Mouse (Mus musculus) embryonic facial prominence, embryonic 14.5 days (tissue): Measurements from ENCODE around the gene Gsk3b. TPM values are rescaled to one million over a fixed set of nuclear protein-coding genes. Genes with fewer than 3 reads are reported as not detected.

Experiments used
- ATAC-seq: fragments of 200-750 bp; cut with Nextera tagmentation; 2 replicates; pipeline ENCODE4 v1.8.0; 2017; ENCODE audit warnings: low read depth, moderate number of reproducible peaks, moderate TSS enrichment
- DNase-seq: peaks from one replicate; pipeline ENCODE4 v3.0.0-alpha.2; 2015; ENCODE audit warnings: low spot score
- H3K27ac ChIP-seq: fragments of 300-500 bp; sonication (generic); replicated peaks from 2 replicates; pipeline ENCODE4 v1.5.1; 2014; ENCODE audit warnings: low read depth, mild to moderate bottlenecking, low read length, moderate library complexity
- H3K27me3 ChIP-seq: fragments of 300-500 bp; sonication (generic); replicated peaks from 2 replicates; pipeline ENCODE4 v1.6.1; 2014; ENCODE audit warnings: low read length; ENCODE audit not compliant: control insufficient read depth, insufficient read depth
- H3K36me3 ChIP-seq: fragments of 300-500 bp; sonication (generic); 2 replicates; pipeline ENCODE4 v1.6.1; 2014; ENCODE audit warnings: low read length, mixed read lengths; ENCODE audit not compliant: control insufficient read depth, insufficient read depth
- H3K4me1 ChIP-seq: fragments of 300-500 bp; sonication (generic); 2 replicates; pipeline ENCODE4 v1.6.1; 2014; ENCODE audit warnings: antibody characterized with exemption, low read length; ENCODE audit not compliant: control insufficient read depth, insufficient read depth
- H3K4me2 ChIP-seq: fragments of 300-500 bp; sonication (generic); 2 replicates; pipeline ENCODE4 v1.6.1; 2014; ENCODE audit warnings: low read depth, mild to moderate bottlenecking, low read length, moderate library complexity, mixed read lengths
- H3K4me3 ChIP-seq: fragments of 300-500 bp; sonication (generic); 2 replicates; pipeline ENCODE4 v1.5.1; 2014; ENCODE audit warnings: low read depth, mild to moderate bottlenecking, low read length
- H3K9ac ChIP-seq: fragments of 300-500 bp; sonication (generic); 2 replicates; pipeline ENCODE4 v1.6.1; 2014; ENCODE audit warnings: low read depth, mild to moderate bottlenecking, low read length, moderate library complexity, mixed read lengths
- H3K9me3 ChIP-seq: fragments of 300-500 bp; sonication (generic); 2 replicates; pipeline ENCODE4 v1.6.1; 2016; ENCODE audit warnings: low read length; ENCODE audit not compliant: control insufficient read depth
- WGBS: fragments of 180-500 bp; shearing (Covaris S2); extraction: QIAGEN DNeasy Blood & Tissue Kit; methylation state at CpG from one replicate; pipeline ENCODE4 v1.1.7; 2014; 5-methylcytosine and 5-hydroxymethylcytosine counted together
- polyA plus RNA-seq: library from polyadenylated mRNA; unstranded; fragments of >200 nt; fragmentation: Nextera tagmentation; extraction: Ambion mirVana; gene quantifications from 2 replicates; pipeline ENCODE4 v1.2.1, GENCODE M21; 2014

Gene Gsk3b
- polyA plus RNA-seq, 1 experiment from 2014 or later, result 54.2 TPM

DNA sequence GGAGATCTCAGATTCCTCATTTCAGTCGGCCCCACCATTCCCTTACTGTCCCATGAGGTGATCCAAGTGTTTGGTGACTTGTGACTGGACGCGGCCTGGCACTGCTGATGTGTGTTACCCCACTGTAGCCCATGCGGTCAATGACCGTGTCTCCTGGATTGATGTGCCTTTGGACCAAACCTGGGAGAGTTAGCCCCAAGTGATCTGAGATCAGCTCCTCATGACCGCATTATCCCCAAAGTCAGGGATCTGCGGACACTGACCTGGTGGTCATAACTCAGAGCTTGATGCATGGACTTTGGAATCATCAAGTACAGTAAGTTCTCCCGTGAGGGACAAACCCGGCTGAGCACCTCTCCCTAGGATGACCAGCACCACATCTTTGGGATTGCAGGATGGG lies 167.1 kb downstream of the Gsk3b start:
- Histone ChIP-seq H3K9me3 (no peaks in the 10 kb centered on the region), H3K4me1 (no peaks in the 10 kb centered on the region), H3K9ac (no peak overlapping the region), H3K36me3 (no peaks in the 10 kb centered on the region), H3K4me2 (no peak overlapping the region), H3K27me3 (no peaks in the 10 kb centered on the region), H3K4me3 (no peak overlapping the region), H3K27ac (no peak overlapping the region)
- 86% methylated on average over 9 of the region's 9 CpGs for WGBS
- ATAC-seq, result no peak
- no peak for DNase-seq

DNA sequence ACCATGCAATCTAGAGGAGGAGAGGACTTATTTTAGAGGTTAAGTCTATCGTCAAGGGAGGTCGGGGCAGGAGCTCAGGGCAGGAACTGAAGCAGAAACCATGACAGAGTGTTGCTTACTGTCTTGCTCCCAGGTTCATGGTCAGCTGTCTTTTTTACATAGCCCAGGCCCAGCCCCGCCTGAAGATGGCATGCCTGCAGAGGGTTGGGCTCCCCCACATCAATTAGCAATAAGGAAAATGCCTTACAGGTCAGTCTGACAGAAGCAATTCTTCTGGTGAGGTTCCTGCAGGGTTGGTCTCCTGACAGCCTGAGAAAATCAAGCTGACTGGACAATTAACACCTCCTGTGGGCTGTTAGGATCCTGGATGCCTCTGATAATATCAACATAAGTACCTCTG lies 182.8 kb downstream of the Gsk3b start:
- Histone ChIP-seq H3K9me3 (no peaks in the 10 kb centered on the region), H3K36me3 (no peaks in the 10 kb centered on the region), H3K27ac (no peak overlapping the region), H3K4me3 (no peak overlapping the region), H3K27me3 (no peaks in the 10 kb centered on the region), H3K4me1 (no peaks in the 10 kb centered on the region), H3K9ac (no peak overlapping the region), H3K4me2 (no peak overlapping the region)
- ATAC-seq, result no peak
- DNase-seq, result no peak
- WGBS, result 40% methylated on average over 3 of the region's 3 CpGs

DNA sequence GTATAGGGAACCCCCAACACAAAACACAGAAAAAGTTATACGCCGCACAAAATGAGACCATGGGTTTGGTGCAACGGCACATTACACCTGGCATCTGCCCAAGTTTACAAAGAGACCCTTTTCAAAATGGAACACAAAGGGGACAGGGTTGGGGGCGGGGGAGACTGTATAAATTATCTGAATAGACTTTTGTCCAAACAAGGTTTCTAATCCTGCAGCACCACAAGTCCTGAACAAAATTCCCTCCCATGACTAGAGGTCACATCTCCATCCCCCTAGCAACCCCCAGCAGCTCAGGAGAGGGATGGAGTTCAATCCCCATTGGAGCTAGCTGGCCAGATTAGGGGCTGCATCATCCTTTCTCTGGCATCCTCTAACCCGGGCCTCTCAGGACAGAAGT lies 183.7 kb downstream of the Gsk3b start:
- Histone ChIP-seq H3K4me3 (no peak overlapping the region), H3K27ac (no peak overlapping the region), H3K36me3 (no peaks in the 10 kb centered on the region), H3K9me3 (no peaks in the 10 kb centered on the region), H3K27me3 (no peaks in the 10 kb centered on the region), H3K9ac (no peak overlapping the region), H3K4me2 (no peak overlapping the region), H3K4me1 (no peaks in the 10 kb centered on the region)
- ATAC-seq, result no peak
- DNase-seq, result no peak
- WGBS, result 69% methylated on average over 5 of the region's 5 CpGs

DNA sequence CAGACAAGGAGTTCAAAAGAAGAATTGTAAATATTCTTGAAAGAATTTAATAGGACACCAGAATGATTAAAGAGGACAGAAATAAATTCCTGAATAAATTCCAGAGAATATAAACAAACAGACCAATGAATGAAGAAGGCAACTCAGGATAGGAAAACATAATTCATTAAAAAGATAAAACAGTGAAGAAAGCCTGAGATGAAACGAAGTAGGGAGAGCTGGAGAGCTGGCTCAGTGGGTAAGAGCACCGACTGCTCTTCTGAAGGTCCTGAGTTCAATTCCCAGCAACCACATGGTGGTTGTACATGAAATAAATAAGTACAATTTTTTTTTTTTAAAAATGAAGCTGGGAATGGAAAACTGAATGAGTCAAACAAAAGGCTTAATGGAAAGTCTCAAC lies 185.9 kb downstream of the Gsk3b start:
- 80% methylated on average over 2 of the region's 2 CpGs for WGBS
- no peaks in the 10 kb centered on the region for H3K4me1 ChIP-seq
- DNase-seq (no peak), ATAC-seq (no peak)
- no peak overlapping the region for H3K4me3 ChIP-seq
- no peak overlapping the region for H3K9ac ChIP-seq
- no peak overlapping the region for H3K27ac ChIP-seq
- no peaks in the 10 kb centered on the region for H3K36me3 ChIP-seq
- H3K27me3 ChIP-seq, result no peaks in the 10 kb centered on the region
- no peak overlapping the region for H3K4me2 ChIP-seq
- H3K9me3 ChIP-seq, result no peaks in the 10 kb centered on the region

DNA sequence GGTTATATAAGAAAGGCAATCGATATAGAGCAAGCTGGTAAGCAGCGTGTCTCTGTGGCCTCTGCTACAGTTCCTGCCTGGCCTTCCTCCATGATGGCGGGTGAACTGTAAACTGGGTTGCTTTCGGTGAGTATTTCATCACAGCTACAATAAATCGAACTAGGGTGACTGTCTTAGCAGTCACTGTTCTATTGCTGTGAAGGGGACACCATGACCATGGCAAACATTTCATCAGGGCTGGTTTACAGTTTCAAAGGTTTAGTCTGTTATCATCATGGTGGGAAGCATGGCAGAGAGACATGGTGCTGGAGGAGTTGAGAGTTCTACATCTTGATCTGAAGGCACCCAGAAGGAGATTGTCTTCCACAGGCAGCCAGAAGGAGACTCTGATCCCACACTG lies 191.0 kb downstream of the Gsk3b start:
- no peaks in the 10 kb centered on the region for H3K36me3 ChIP-seq
- H3K27ac ChIP-seq, result no peak overlapping the region
- no peaks in the 10 kb centered on the region for H3K27me3 ChIP-seq
- no peak overlapping the region for H3K4me3 ChIP-seq
- H3K9me3 ChIP-seq, result no peaks in the 10 kb centered on the region
- H3K4me1 ChIP-seq, result no peaks in the 10 kb centered on the region
- no peak overlapping the region for H3K9ac ChIP-seq
- no peak overlapping the region for H3K4me2 ChIP-seq
- no peak for ATAC-seq
- DNase-seq, result no peak
- 90% methylated on average over 5 of the region's 5 CpGs for WGBS

DNA sequence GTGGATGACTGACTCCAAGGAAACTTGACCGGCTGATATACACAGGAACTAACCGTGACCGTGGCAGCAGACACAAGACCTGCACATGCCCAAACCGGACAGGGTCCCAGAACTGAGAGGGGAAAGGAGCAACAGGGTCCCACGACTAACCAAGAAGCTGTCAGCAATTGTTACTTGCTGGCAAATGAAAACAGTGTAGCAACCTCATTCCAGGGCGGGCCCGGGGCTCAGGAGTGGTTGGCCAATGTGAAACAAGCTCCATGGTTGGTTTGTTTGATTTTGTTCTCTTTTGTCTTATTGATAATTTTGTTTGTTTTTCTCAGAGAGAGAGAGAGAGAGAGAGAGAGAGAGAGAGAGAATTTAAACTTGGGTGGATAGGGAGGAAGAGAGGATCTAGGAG lies 192.2 kb downstream of the Gsk3b start:
- Histone ChIP-seq H3K4me1 (no peaks in the 10 kb centered on the region), H3K27me3 (no peaks in the 10 kb centered on the region), H3K4me3 (no peak overlapping the region), H3K4me2 (no peak overlapping the region), H3K27ac (no peak overlapping the region), H3K9ac (no peak overlapping the region), H3K9me3 (no peaks in the 10 kb centered on the region), H3K36me3 (no peaks in the 10 kb centered on the region)
- DNase-seq, result no peak
- no peak for ATAC-seq
- 75% methylated on average over 7 of the region's 7 CpGs for WGBS

DNA sequence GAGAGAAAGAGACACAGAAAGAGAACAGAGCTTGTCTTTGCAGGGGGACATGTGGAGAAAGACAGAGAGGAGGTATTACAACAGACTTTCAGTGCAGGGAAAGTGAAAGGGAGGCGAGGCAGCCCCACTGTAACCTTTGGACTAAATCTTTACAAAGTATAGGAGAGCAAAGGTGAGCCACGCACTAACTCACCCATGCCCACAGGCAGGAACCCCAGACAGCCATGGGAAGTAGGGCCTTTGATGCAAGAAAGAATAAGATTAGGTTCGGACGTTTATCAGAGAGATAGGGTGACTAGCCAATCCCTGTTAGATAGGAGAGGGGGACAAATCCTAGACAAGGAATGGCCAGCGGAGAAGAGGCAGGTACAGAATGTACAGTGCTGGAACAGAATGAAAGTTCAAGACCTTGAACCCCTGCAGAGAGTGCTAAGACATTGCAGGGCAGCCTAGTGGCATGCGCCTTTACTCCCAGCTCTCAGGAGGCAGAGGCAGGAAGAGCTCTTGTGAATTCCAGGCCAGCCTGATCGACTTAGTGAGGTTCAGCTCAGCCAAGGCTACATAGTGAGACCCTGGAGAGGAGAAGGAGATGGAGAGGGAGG lies 193.9 kb downstream of the Gsk3b start:
- H3K4me2 ChIP-seq, result no peak overlapping the region
- no peak for DNase-seq
- 83% methylated on average over 7 of the region's 7 CpGs for WGBS
- no peaks in the 10 kb centered on the region for H3K36me3 ChIP-seq
- no peaks in the 10 kb centered on the region for H3K4me1 ChIP-seq
- H3K9ac ChIP-seq, result no peak overlapping the region
- no peak for ATAC-seq
- no peaks in the 10 kb centered on the region for H3K27me3 ChIP-seq
- no peak overlapping the region for H3K4me3 ChIP-seq
- H3K9me3 ChIP-seq, result no peaks in the 10 kb centered on the region
- H3K27ac ChIP-seq, result no peak overlapping the region

DNA sequence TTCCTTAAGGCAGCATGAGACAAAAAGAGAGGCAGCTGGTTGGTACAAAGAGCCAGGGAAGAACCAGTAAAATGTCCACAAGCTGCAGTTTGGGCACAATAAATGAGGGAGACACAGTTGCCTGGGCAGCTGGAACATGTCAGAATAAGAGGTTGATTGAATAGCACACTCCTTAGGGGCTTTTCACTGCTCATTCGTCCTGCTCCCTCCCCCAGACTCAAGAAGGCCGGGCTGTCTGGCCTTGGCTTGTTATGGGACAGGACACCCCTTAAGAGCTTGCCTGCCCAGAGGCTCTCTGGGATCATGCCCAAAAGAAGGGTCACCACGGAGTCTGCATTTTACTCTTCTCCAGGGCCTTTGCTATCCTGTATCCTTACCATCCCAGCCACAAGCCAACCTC lies 194.5 kb downstream of the Gsk3b start:
- H3K4me3 ChIP-seq, result no peak overlapping the region
- no peaks in the 10 kb centered on the region for H3K9me3 ChIP-seq
- no peak overlapping the region for H3K4me2 ChIP-seq
- H3K4me1 ChIP-seq, result no peaks in the 10 kb centered on the region
- WGBS, result 59% methylated on average over 3 of the region's 3 CpGs
- no peaks in the 10 kb centered on the region for H3K36me3 ChIP-seq
- no peak for ATAC-seq
- no peak overlapping the region for H3K9ac ChIP-seq
- DNase-seq, result no peak
- no peak overlapping the region for H3K27ac ChIP-seq
- no peaks in the 10 kb centered on the region for H3K27me3 ChIP-seq

DNA sequence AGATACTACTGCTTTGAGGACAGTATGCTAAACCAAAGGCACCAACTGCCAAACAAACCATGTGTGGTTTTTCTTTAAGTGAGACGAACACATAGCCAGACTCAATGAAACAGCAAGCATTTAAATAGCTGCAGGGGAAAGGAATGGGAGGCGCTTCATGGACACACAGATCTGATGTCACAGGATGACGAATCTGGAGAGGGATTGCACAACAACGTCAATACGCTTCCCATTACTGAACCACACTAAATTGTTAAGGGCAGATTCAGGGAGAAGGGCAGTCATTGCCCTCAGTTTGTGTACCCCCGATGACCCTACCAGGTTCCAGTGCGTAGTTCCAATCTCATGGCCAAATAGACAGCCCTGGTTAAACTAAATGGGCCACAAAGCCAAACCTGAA lies 197.0 kb downstream of the Gsk3b start:
- H3K9ac ChIP-seq, result no peak overlapping the region

More for the DNA sequence above, 197.0 kb downstream of the Gsk3b start:
- no peak overlapping the region for H3K4me2 ChIP-seq
- no peaks in the 10 kb centered on the region for H3K36me3 ChIP-seq
- H3K4me3 ChIP-seq, result no peak overlapping the region
- no peak overlapping the region for H3K27ac ChIP-seq
- H3K4me1 ChIP-seq, result no peaks in the 10 kb centered on the region
- WGBS, result 71% methylated on average over 7 of the region's 7 CpGs
- no peaks in the 10 kb centered on the region for H3K27me3 ChIP-seq
- no peak for ATAC-seq
- no peaks in the 10 kb centered on the region for H3K9me3 ChIP-seq
- no peak for DNase-seq
